10 mouse cellular contexts compared by ENCODE assay signal in the genomic region with DNA sequence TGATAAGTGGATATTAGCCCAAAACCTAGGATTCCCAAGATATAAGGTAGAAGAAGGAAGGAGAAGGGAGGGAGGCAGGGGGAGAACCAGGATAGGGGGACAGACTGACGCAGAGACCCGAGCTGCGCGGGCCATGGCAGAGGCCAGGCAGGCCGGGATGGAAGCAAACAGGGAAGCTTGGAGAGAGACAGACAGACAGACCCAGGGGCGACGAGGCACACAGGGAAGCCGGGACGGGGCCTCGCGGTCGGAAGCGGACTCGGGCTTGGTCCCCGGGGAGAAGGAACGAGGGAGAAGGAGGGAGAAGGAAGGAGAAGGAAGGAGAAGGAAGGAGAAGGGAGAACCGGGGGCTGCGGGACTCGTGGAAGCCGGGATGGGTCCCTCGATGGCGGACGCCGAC. TPM values are rescaled to one million over a fixed set of nuclear protein-coding genes. Genes with fewer than 3 reads are reported as not detected.
DNase-seq lines count a peak whose midpoint lies in the region; ATAC-seq lines count a peak whose summit lies in the region.
"Not testable (repeated sequence)": the region's sequence is repeated elsewhere in the genome, so short reads cannot be mapped to it uniquely, and the experiment has no call there.
"Had no signal": no experiment of that assay in that cellular context is flagged by ENCODE, and none has a peak within 500 bp of the region (broad histone marks: within the 10 kb centered on the region; RNA-seq: fewer than 3 reads in every experiment).

No protein-coding gene starts in this region.

- WGBS in limb, embryonic 10.5 days = 61% methylated on average over 24 of the region's 24 CpGs
- 41% methylated on average over 17 of the region's 24 CpGs for WGBS in macrophage (ENCODE audit: missing documents)
- WGBS in neural tube, embryonic 15.5 days = 41% methylated on average over 24 of the region's 24 CpGs

- peak overlapping the region; percentile 36 for H3K4me3 ChIP-seq in limb, embryonic 10.5 days
- H3K4me3 ChIP-seq in macrophage (ENCODE audit: inconsistent target) = peak overlapping the region; percentile 17; the same call in 1 of the 2 replicates
- peak overlapping the region; percentile 41 for H3K4me3 ChIP-seq in neural tube, embryonic 15.5 days (replicated peaks)

- H3K4me1 ChIP-seq in limb, embryonic 10.5 days; neural tube, embryonic 15.5 days: not testable (repeated sequence)

- H3K9ac ChIP-seq in neural tube, embryonic 15.5 days (replicated peaks) = peak overlapping the region; percentile 30

- H3K27ac ChIP-seq in limb, embryonic 10.5 days = peak overlapping the region; percentile 16; the same call in 1 of the 2 replicates
- not testable (repeated sequence) for H3K27ac ChIP-seq in macrophage
- H3K27ac ChIP-seq in neural tube, embryonic 15.5 days (replicated peaks) = peak overlapping the region; percentile 69

- peak overlapping the region; percentile 47 for H3K4me2 ChIP-seq in neural tube, embryonic 15.5 days

- intact Hi-C loops in gastrocnemius, postnatal 14 days (cut with DNase I; ENCODE audit: low total_unique reads) = not testable (repeated sequence)

- H3K9me3 ChIP-seq in limb, embryonic 10.5 days (replicated peaks); neural tube, embryonic 15.5 days (replicated peaks): not testable (repeated sequence)

- H3K36me3 ChIP-seq in limb, embryonic 10.5 days; macrophage (ENCODE audit: inconsistent target); neural tube, embryonic 15.5 days: not testable (repeated sequence)

- H3K27me3 ChIP-seq in limb, embryonic 10.5 days (ENCODE audit: low read depth, poor library complexity, severe bottlenecking); neural tube, embryonic 15.5 days (replicated peaks): not testable (repeated sequence)

- ATAC-seq in neural tube, embryonic 15.5 days (ENCODE audit: low FRiP score) = peak; percentile 80

- peak; percentile 51 for DNase-seq in NIH3T3 (ENCODE audit: low read depth)
- DNase-seq in embryo, embryonic 11 days = peak; percentile 41
- peak; percentile 24 for DNase-seq in gastrocnemius, postnatal 14 days
- peak; percentile 35 for DNase-seq in induced T-regulatory cell, adult 2 months (ENCODE audit: low read depth)
- peak; percentile 63 for DNase-seq in limb, embryonic 10.5 days (ENCODE audit: low spot score)
- DNase-seq in thymus, postnatal 4 days = peak; percentile 40

- not testable (repeated sequence) for H3K79me2 ChIP-seq in macrophage (ENCODE audit: inconsistent target)

RNA-seq across cellular contexts. Expression of a gene that starts 0.5 kb away (rescaled TPM):
- total RNA-seq in gastrocnemius, postnatal 14 days (2021) = under 1 TPM; 0.49 to 0.59 TPM
- 1.8 and 2.4 TPM in 2 replicates for polyA plus RNA-seq in limb, embryonic 10.5 days (2016; fragmentation: Nextera tagmentation; extraction: Ambion mirVana)
- total RNA-seq in macrophage (2018; cell fraction: chromatin; rRNA removed) = 10 to 100 TPM in 9 of 26 experiments, 1 to 10 TPM in 16, under 1 TPM in 1; 0.92 to 13.0 (median 8.2) TPM
- total RNA-seq in macrophage (2018; cell fraction: cytosol; rRNA removed) = 1 to 10 TPM in 10 of 26 experiments, under 1 TPM in 16; 0.38 to 1.8 (median 0.87) TPM
- total RNA-seq in macrophage (2018; cell fraction: nucleus; rRNA removed) = 10 to 100 TPM in 1 of 26 experiments, 1 to 10 TPM in 24, under 1 TPM in 1; 0.71 to 11.4 (median 4.8) TPM
- polyA plus RNA-seq in macrophage (2018) = 1.1 to 1.8 TPM (median 1.2 TPM) in 3 replicates
- 9.4 and 12.6 TPM in 2 replicates for polyA plus RNA-seq in neural tube, embryonic 15.5 days (2015; fragmentation: Nextera tagmentation; extraction: Ambion mirVana)

RNA-seq across cellular contexts. Expression of a gene that starts 23.1 kb away (rescaled TPM):
- 10 to 100 TPM; 24.0 to 24.5 TPM for total RNA-seq in gastrocnemius, postnatal 14 days (2021)
- 23.5 and 32.6 TPM in 2 replicates for polyA plus RNA-seq in limb, embryonic 10.5 days (2016; fragmentation: Nextera tagmentation; extraction: Ambion mirVana)
- total RNA-seq in macrophage (2018; cell fraction: chromatin; rRNA removed) = 10 to 100 TPM; 21.5 to 83.4 (median 59.3) TPM
- 10 to 100 TPM; 21.2 to 56.7 (median 35.0) TPM for total RNA-seq in macrophage (2018; cell fraction: cytosol; rRNA removed)
- 10 to 100 TPM; 19.4 to 84.2 (median 53.5) TPM for total RNA-seq in macrophage (2018; cell fraction: nucleus; rRNA removed)
- 32.2 to 39.5 TPM (median 37.0 TPM) in 3 replicates for polyA plus RNA-seq in macrophage (2018)
- 168 and 192 TPM in 2 replicates for polyA plus RNA-seq in neural tube, embryonic 15.5 days (2015; fragmentation: Nextera tagmentation; extraction: Ambion mirVana)

RNA-seq across cellular contexts. Expression of a gene that starts 30.4 kb away (rescaled TPM):
- total RNA-seq in gastrocnemius, postnatal 14 days (2021) = under 1 TPM; 0.10 to 0.11 TPM
- 0.28 TPM in 2 replicates for polyA plus RNA-seq in limb, embryonic 10.5 days (2016; fragmentation: Nextera tagmentation; extraction: Ambion mirVana)
- total RNA-seq in macrophage (2018; cell fraction: chromatin; rRNA removed) = 1 to 10 TPM in 23 of 26 experiments, under 1 TPM in 3; 0.41 to 6.8 (median 2.6) TPM
- under 1 TPM in 13 of 26 experiments, not detected in 13; 0.06 to 0.35 (median 0.18) TPM for total RNA-seq in macrophage (2018; cell fraction: cytosol; rRNA removed)
- 1 to 10 TPM in 18 of 26 experiments, under 1 TPM in 5, not detected in 3; 0.23 to 4.3 (median 1.7) TPM for total RNA-seq in macrophage (2018; cell fraction: nucleus; rRNA removed)
- 0.50 TPM in 1 of 3 replicates, not detected in the others for polyA plus RNA-seq in macrophage (2018)
- 1.1 and 2.3 TPM in 2 replicates for polyA plus RNA-seq in neural tube, embryonic 15.5 days (2015; fragmentation: Nextera tagmentation; extraction: Ambion mirVana)

RNA-seq across cellular contexts. Expression of a gene that starts 59.9 kb away (rescaled TPM):
- not detected for total RNA-seq in gastrocnemius, postnatal 14 days (2021)
- polyA plus RNA-seq in limb, embryonic 10.5 days (2016; fragmentation: Nextera tagmentation; extraction: Ambion mirVana) = not detected in 2 replicates
- total RNA-seq in macrophage (2018; cell fraction: chromatin; rRNA removed) = under 1 TPM in 14 of 26 experiments, not detected in 12; 0.04 to 0.33 (median 0.13) TPM
- total RNA-seq in macrophage (2018; cell fraction: cytosol; rRNA removed) = not detected
- under 1 TPM in 4 of 26 experiments, not detected in 22; 0.05 to 0.12 (median 0.06) TPM for total RNA-seq in macrophage (2018; cell fraction: nucleus; rRNA removed)
- not detected in 3 replicates for polyA plus RNA-seq in macrophage (2018)
- polyA plus RNA-seq in neural tube, embryonic 15.5 days (2015; fragmentation: Nextera tagmentation; extraction: Ambion mirVana) = not detected in 2 replicates
- total RNA-seq: heart, adult 8-10 months had no signal
- polyA plus RNA-seq: activated CD4-positive, CD25-positive, alpha-beta regulatory T cell, adult 4 months had no signal
